Mouse (Mus musculus): ENCODE measurements around the gene Pyroxd2.

GRCm38 (mm10) chr19:42725973-42726350 lies 26.6 kb downstream of the Pyroxd2 start:
- TF ChIP-seq CTCF (IDR thresholded peaks at IDR 0.05; ENCODE audit: borderline replicate concordance, insufficient read depth, low read depth, low read length): no peak
- no peak for TF ChIP-seq POLR2A (IDR thresholded peaks at IDR 0.05; ENCODE audit: borderline replicate concordance, insufficient read depth, low read length)

Measured in cerebellum, adult 2 months (tissue).